Mouse (Mus musculus) heart, embryonic 11.5 days (tissue): ENCODE results near the gene Cdc42ep1. TPM values are rescaled to one million over a fixed set of nuclear protein-coding genes. Genes with fewer than 3 reads are reported as not detected.

ENCODE experiments used
- ATAC-seq: fragments of 200-750 bp; cut with Nextera tagmentation; replicated peaks from 2 replicates; pipeline ENCODE4 v1.8.0; 2017; ENCODE audit warnings: moderate library complexity; ENCODE audit not compliant: insufficient number of reproducible peaks, low FRiP score, low TSS enrichment
- H3K27ac ChIP-seq: fragments of 300-500 bp; sonication (generic); 2 replicates; pipeline ENCODE4 v1.5.1; 2014; ENCODE audit warnings: mild to moderate bottlenecking, low read depth, low read length
- H3K27me3 ChIP-seq: fragments of 300-500 bp; sonication (generic); 2 replicates; pipeline ENCODE4 v1.6.1; 2014; ENCODE audit warnings: mild to moderate bottlenecking, low read length, mixed read lengths; ENCODE audit not compliant: control insufficient read depth, insufficient read depth
- H3K36me3 ChIP-seq: fragments of 300-500 bp; sonication (generic); 2 replicates; pipeline ENCODE4 v1.6.1; 2014; ENCODE audit warnings: mild to moderate bottlenecking, low read length, moderate library complexity, mixed read lengths; ENCODE audit not compliant: control insufficient read depth, insufficient read depth
- H3K4me1 ChIP-seq: fragments of 300-500 bp; sonication (generic); 2 replicates; pipeline ENCODE4 v1.6.1; 2014; ENCODE audit warnings: low read length; ENCODE audit not compliant: control insufficient read depth, insufficient read depth
- H3K4me2 ChIP-seq: fragments of 300-500 bp; sonication (generic); 2 replicates; pipeline ENCODE4 v1.6.1; 2014; ENCODE audit warnings: mild to moderate bottlenecking, moderate library complexity
- H3K4me3 ChIP-seq: fragments of 300-500 bp; sonication (generic); 2 replicates; pipeline ENCODE4 v1.5.1; 2014; ENCODE audit warnings: low read depth, low read length
- H3K9ac ChIP-seq: fragments of 300-500 bp; sonication (generic); 2 replicates; pipeline ENCODE4 v1.6.1; 2014; ENCODE audit warnings: mild to moderate bottlenecking, low read depth, low read length, moderate library complexity
- H3K9me3 ChIP-seq: fragments of 300-500 bp; sonication (generic); replicated peaks from 2 replicates; pipeline ENCODE4 v1.6.1; 2016; ENCODE audit warnings: low read length; ENCODE audit not compliant: control insufficient read depth
- WGBS: fragments of 180-500 bp; shearing (Covaris S2); extraction: QIAGEN DNeasy Blood & Tissue Kit; methylation state at CpG from one replicate; pipeline ENCODE4 v1.1.7; 2014; ENCODE audit not compliant: insufficient replicate concordance; 5-methylcytosine and 5-hydroxymethylcytosine counted together
- polyA plus RNA-seq: library from polyadenylated mRNA; unstranded; fragments of >200 nt; fragmentation: Nextera tagmentation; extraction: Ambion mirVana; gene quantifications from 2 replicates; pipeline ENCODE4 v1.2.1, GENCODE M21; 2014

Gene Cdc42ep1
- polyA plus RNA-seq, 1 experiment from 2014 or later = 24.1 TPM

DNA sequence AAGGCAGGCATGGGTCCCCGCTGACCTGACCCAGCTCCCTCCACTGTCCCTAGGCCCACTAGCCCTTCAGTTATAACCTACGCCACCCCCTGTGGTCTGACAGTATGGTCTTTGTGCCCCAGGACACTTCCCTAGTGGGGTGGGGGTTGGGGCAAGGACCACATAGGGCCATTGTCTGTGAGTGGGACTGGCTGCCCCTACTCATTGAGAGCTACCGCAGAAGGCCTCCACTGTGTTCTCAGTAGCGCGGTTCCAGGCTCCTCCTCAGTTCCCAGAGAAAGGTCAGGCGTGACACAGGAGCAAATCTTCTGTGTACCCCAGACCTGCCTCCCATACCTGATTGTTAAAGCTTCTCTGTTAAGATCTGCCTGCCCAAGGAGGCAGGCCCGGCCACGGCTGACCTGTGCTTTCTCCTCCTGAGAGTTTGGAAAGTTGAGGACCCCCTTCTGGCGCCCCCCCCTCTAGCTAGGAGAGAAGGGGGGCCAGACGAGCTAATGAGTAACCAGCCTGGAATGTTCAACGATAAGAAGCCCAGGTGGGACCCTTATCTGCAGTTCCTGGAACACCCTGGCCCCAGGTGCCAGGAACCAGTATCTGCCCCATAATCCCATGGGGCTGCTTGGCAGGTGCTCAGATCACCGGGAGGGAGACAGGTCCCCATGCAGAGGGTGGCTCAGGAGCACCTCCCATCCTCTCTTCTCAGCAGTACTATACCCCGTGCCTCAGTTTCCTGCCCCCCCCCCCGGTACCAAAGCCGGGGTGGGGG, 7.8 kb downstream of the Cdc42ep1 start:
- Histone ChIP-seq H3K27ac (no peak overlapping the region), H3K4me1 (peaks cover 38% of the 10 kb centered on the region), H3K4me3 (no peak overlapping the region), H3K36me3 (no peaks in the 10 kb centered on the region; the same call in 1 of the 2 replicates), H3K4me2 (no peak overlapping the region), H3K9me3 (no peaks in the 10 kb centered on the region), H3K27me3 (0 out of 2 replicates have a peak, but pooled peaks cover 2% of the 10 kb centered on the region), H3K9ac (no peak overlapping the region)
- ATAC-seq = no peak
- 64% methylated on average over 14 of the region's 15 CpGs for WGBS

DNA sequence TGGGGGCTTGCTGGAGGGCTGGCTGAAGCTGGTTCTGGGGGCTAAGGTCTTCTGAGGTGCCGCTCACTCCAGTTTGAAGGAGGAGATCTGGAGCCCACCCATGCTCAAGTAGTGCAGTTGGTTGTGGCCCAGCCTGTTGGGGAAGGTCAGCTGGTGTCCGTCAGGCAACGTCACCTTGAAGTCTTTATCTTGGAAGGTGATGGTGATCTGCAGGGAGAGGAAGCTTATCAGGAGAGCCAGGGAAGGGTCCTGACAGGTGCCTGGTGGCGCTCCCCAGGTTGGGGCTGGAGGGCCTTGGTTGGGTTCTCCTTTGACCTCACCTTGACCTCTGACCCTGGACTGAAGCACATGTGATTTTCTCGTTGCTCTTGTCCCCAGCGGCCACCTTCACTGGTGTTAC, 8.5 kb downstream of the Cdc42ep1 start:
- no peak overlapping the region for H3K4me3 ChIP-seq
- H3K9me3 ChIP-seq = no peaks in the 10 kb centered on the region
- no peak overlapping the region for H3K9ac ChIP-seq
- H3K36me3 ChIP-seq = no peaks in the 10 kb centered on the region; the same call in 1 of the 2 replicates
- H3K4me2 ChIP-seq = no peak overlapping the region
- 37% methylated on average over 6 of the region's 6 CpGs for WGBS
- H3K4me1 ChIP-seq = peaks cover 31% of the 10 kb centered on the region
- H3K27ac ChIP-seq = no peak overlapping the region
- H3K27me3 ChIP-seq = 0 out of 2 replicates have a peak, but pooled peaks cover 2% of the 10 kb centered on the region
- ATAC-seq = no peak

DNA sequence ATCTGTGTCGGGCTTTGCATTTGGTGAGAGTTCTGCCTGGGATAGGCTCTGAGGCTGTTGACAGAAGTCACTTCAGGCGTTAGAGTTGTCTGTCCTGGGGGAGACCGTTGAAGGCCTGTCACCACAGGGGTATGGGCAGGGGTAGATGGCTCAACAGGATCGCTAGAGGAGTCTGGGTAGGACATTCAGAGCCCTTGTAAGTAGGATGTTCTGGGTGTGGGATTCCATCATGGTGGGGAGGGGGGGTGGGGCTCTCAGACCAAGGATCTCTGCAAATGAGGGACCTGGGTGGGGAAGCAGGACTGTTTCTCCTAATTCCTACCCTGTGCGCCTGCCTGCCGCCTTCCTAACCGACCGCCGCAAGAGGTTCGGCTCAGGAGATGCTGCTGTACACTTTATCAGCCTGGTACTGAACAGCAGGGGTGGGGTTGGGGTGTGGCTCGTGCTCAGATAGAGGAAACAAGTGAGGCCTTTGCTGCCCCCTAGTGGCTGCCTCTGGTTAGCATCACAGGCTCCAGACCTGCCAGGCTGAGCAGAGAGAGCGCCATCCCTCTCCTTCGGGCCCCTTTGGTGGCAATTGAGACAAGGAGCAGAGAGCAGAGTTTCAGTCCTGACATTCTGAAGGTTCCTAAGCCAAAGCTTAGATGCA, 9.2 kb downstream of the Cdc42ep1 start:
- Histone ChIP-seq H3K27ac (no peak overlapping the region), H3K27me3 (0 out of 2 replicates have a peak, but pooled peaks cover 2% of the 10 kb centered on the region), H3K4me1 (peaks cover 26% of the 10 kb centered on the region), H3K9ac (no peak overlapping the region), H3K4me3 (no peak overlapping the region), H3K36me3 (no peaks in the 10 kb centered on the region; the same call in 1 of the 2 replicates), H3K9me3 (no peaks in the 10 kb centered on the region), H3K4me2 (peak overlapping the region; percentile 21; the same call in 1 of the 2 replicates)
- 8% methylated on average over 13 of the region's 13 CpGs for WGBS
- peak; percentile 47; the same call in 1 of the 2 replicates for ATAC-seq

DNA sequence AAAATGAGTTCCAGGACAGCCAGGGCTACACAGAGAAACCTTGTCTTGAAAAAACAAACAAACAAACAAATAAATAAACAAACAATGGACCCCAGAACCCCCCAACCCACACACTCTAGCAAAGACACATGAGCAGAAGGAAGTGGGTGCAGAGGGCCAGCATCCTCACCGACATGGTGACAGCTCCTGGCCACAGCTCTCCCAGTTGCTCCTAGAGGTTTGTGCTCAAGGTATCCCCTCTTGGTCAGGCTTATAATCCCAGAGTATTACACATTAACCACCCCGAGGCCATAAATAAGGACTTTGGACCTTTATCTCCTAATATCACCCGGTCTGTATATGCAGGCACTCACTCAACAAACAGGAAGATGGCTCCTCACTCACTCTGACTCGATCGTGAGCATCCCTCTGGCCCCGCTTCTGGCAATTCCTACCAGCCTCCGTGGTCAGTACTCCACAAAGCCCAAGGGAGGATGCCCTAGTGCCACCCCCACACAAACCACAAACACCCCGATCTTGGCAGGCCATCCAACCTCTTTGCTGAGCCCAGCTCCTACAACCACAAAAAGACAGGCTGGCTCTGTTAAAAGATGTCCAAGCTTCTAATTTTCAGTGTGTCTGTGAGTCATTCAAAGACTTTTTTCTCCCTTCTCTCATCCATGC, 13.0 kb downstream of the Cdc42ep1 start, which contains the start of gene Lgals2:
Gene Lgals2 (minus strand): TSS at position 227 of the 663 bp plus-strand sequence.
- H3K4me2 ChIP-seq = no peak within 1 kb of the TSS
- peaks cover 17% of the 10 kb centered on the region for H3K4me1 ChIP-seq
- no peaks in the 10 kb centered on the region for H3K36me3 ChIP-seq
- no peak within 1 kb of the TSS for H3K9ac ChIP-seq
- no peak within 1 kb of the TSS for H3K27ac ChIP-seq
- H3K4me3 ChIP-seq = no peak within 1 kb of the TSS
- no peaks in the 10 kb centered on the region for H3K9me3 ChIP-seq
- 65% methylated on average over 8 of the region's 8 CpGs for WGBS
- ATAC-seq = no peak
- no peaks in the 10 kb centered on the region for H3K27me3 ChIP-seq

- Histone ChIP-seq H3K4me3 (no peak overlapping the region), H3K4me2 (no peak overlapping the region), H3K9me3 (no peaks in the 10 kb centered on the region), H3K36me3 (no peaks in the 10 kb centered on the region), H3K27me3 (no peaks in the 10 kb centered on the region), H3K27ac (no peak overlapping the region), H3K9ac (no peak overlapping the region), H3K4me1 (0 out of 2 replicates have a peak, but pooled peaks cover 4% of the 10 kb centered on the region)
- WGBS = 81% methylated on average over 7 of the region's 7 CpGs
- ATAC-seq = no peak
Observed at GRCm38 (mm10) chr15:78857009-78857408, 14.6 kb downstream of the Cdc42ep1 start.

DNA sequence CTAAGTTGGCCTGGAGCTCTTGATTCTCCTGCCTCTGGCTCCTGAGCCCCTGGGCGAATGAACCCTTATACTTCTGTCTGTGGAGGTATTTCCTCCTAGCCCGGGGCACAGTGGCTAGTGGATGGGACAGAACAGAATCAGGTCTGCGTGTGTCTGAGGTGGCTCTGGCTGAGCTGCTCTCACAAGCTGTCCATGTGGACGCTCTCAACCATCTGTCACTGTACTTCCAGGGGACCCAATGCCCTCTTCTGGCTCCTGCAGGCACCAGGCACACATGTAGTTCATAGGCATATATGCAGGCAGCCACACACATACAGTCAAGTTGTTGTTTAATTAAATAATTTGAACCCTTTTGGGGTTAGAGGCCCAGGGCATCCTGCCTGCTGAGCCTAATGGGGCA, 16.9 kb downstream of the Cdc42ep1 start:
- no peaks in the 10 kb centered on the region for H3K27me3 ChIP-seq
- no peaks in the 10 kb centered on the region for H3K36me3 ChIP-seq
- no peaks in the 10 kb centered on the region for H3K9me3 ChIP-seq
- H3K4me1 ChIP-seq = 0 out of 2 replicates have a peak, but pooled peaks cover 7% of the 10 kb centered on the region
- H3K4me3 ChIP-seq = no peak overlapping the region
- no peak overlapping the region for H3K9ac ChIP-seq
- ATAC-seq = no peak
- H3K4me2 ChIP-seq = no peak overlapping the region
- no peak overlapping the region for H3K27ac ChIP-seq
- 66% methylated on average over 4 of the region's 4 CpGs for WGBS

DNA sequence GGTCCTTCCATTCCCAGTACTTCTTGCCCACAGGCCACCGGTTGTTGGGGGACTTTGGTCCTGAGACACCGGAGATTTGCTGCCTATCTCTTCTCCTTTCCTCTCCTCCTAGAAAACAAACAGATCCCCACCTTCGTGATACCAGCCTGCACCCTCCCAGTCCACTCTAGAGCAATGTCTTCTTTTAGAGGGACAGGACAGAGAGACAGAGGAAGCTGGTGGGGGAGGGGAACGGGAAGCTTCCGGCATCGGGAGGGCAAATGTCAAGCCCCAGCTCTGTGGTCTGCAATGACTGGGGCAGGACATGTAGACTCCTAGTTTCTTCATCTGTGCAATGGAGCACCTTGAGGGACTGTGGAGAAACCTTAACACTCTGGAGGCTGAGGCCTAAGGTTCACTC, 17.3 kb downstream of the Cdc42ep1 start:
- Histone ChIP-seq H3K27ac (no peak overlapping the region), H3K4me1 (0 out of 2 replicates have a peak, but pooled peaks cover 7% of the 10 kb centered on the region), H3K9me3 (no peaks in the 10 kb centered on the region), H3K4me2 (no peak overlapping the region), H3K9ac (no peak overlapping the region), H3K27me3 (no peaks in the 10 kb centered on the region), H3K4me3 (no peak overlapping the region), H3K36me3 (no peaks in the 10 kb centered on the region)
- 33% methylated on average over 6 of the region's 6 CpGs for WGBS
- ATAC-seq = no peak

GRCm38 (mm10) chr15:78862280-78862679, 19.9 kb downstream of the Cdc42ep1 start:
- 0 out of 2 replicates have a peak, but pooled peaks cover 7% of the 10 kb centered on the region for H3K4me1 ChIP-seq
- H3K9me3 ChIP-seq = no peaks in the 10 kb centered on the region
- no peak for ATAC-seq
- H3K27ac ChIP-seq = no peak overlapping the region
- H3K4me2 ChIP-seq = no peak overlapping the region
- H3K9ac ChIP-seq = no peak overlapping the region
- H3K36me3 ChIP-seq = no peaks in the 10 kb centered on the region
- 88% methylated on average over 5 of the region's 5 CpGs for WGBS
- H3K27me3 ChIP-seq = no peaks in the 10 kb centered on the region
- H3K4me3 ChIP-seq = no peak overlapping the region
